Mouse (Mus musculus): ENCODE measurements around the gene Chpt1. TPM values are rescaled to one million over a fixed set of nuclear protein-coding genes. Genes with fewer than 3 reads are reported as not detected.
"Not testable (repeated sequence)": the region's sequence is repeated elsewhere in the genome, so short reads cannot be mapped to it uniquely, and the experiment has no call there.

Gene Chpt1
- polyA plus RNA-seq, 1 experiment: 17.9 TPM

DNA sequence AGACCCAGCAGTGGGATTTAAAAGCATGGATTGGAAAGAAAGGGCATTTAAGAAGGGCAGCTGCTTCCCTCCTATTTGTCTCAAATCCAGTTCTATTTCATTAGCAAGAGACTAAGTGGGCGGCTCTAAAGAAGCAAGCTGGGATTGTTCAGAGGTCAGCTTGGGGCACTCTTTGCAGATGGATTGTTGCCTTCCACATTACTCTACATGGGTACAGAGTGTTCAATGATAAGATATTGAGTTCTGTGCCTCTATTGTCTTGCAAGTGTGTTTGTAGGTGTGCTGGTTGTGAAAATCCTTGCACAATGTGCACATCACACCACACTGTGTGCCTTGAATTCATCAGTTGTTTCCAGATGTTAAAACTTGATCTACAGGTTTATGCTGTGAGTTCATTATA lies 19.3 kb upstream of the Chpt1 start:
- H3K27me3 ChIP-seq (ENCODE audit: control insufficient read depth, insufficient read depth, low read length, poor library complexity, severe bottlenecking): no peaks in the 10 kb centered on the region
- H3K36me3 ChIP-seq (ENCODE audit: control insufficient read depth, insufficient read depth, low read length, poor library complexity, severe bottlenecking): no peaks in the 10 kb centered on the region
- H3K4me3 ChIP-seq (ENCODE audit: low read depth, low read length): no peak overlapping the region
- H3K9ac ChIP-seq (ENCODE audit: low read depth, poor library complexity, severe bottlenecking): no peak overlapping the region
- no peaks in the 10 kb centered on the region for H3K9me3 ChIP-seq (replicated peaks; ENCODE audit: control insufficient read depth, insufficient read depth, low read length, poor library complexity, severe bottlenecking)
- H3K27ac ChIP-seq (ENCODE audit: insufficient read depth, low read length): no peak overlapping the region
- no peaks in the 10 kb centered on the region for H3K4me1 ChIP-seq (ENCODE audit: control insufficient read depth, insufficient read depth, low read length)
- no peak for TF ChIP-seq EP300 (IDR thresholded peaks at IDR 0.05; ENCODE audit: insufficient read depth, low read depth, low read length)
- no peak for TF ChIP-seq POLR2A (IDR thresholded peaks at IDR 0.05; ENCODE audit: insufficient read depth, low read length)
- TF ChIP-seq CTCF (IDR thresholded peaks at IDR 0.05; ENCODE audit: low read depth, low read length): no peak

DNA sequence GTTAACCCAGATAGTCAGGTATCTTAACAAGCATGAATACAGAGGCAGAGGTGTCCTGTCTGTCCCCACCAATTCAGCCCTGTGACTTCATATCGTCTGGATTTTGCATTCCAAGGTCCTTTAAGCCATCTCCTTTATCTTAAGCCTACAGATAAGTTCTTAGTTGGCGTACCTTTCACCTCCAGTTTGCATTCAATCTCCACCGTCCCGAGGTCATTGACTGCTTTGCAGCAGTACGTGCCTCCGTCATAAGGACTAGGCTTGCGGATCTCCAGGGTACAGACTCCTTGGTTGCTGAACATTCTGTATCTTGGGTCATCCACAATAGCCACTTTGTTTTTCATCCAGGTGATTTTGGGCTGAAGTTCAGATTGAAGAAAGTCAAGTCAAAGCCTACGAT lies 18.9 kb upstream of the Chpt1 start:
- H3K27me3 ChIP-seq (ENCODE audit: control insufficient read depth, insufficient read depth, low read length, poor library complexity, severe bottlenecking): no peaks in the 10 kb centered on the region
- TF ChIP-seq EP300 (IDR thresholded peaks at IDR 0.05; ENCODE audit: insufficient read depth, low read depth, low read length) (no peak), CTCF (IDR thresholded peaks at IDR 0.05; ENCODE audit: low read depth, low read length) (no peak), POLR2A (IDR thresholded peaks at IDR 0.05; ENCODE audit: insufficient read depth, low read length) (no peak)
- no peaks in the 10 kb centered on the region for H3K36me3 ChIP-seq (ENCODE audit: control insufficient read depth, insufficient read depth, low read length, poor library complexity, severe bottlenecking)
- H3K27ac ChIP-seq (ENCODE audit: insufficient read depth, low read length): no peak overlapping the region
- H3K9ac ChIP-seq (ENCODE audit: low read depth, poor library complexity, severe bottlenecking): no peak overlapping the region
- H3K4me1 ChIP-seq (ENCODE audit: control insufficient read depth, insufficient read depth, low read length): no peaks in the 10 kb centered on the region
- H3K4me3 ChIP-seq (ENCODE audit: low read depth, low read length): no peak overlapping the region
- H3K9me3 ChIP-seq (replicated peaks; ENCODE audit: control insufficient read depth, insufficient read depth, low read length, poor library complexity, severe bottlenecking): no peaks in the 10 kb centered on the region

DNA sequence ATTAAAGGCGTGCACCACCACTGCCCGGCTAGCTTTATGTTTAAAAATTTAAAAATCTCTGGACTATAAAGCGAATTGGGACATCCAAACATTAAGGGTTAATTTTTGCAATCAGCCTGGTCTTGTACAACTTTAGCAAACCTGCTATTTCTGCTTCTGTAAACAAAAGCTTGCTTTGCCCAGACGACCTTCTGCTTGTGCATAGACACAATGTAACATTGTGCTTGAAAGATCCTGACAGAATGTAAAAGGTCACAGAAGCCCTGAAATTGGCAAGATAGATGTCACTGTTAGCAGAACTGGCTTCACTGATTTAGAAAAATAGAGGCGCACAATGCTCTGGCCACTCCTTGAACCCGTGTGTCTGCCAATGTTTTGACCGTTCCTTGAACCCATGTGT lies 11.2 kb upstream of the Chpt1 start:
- peak overlapping the region; percentile 63 for H3K27ac ChIP-seq (ENCODE audit: insufficient read depth, low read length)
- H3K4me1 ChIP-seq (ENCODE audit: control insufficient read depth, insufficient read depth, low read length); H3K4me3 ChIP-seq (ENCODE audit: low read depth, low read length); H3K27me3 ChIP-seq (ENCODE audit: control insufficient read depth, insufficient read depth, low read length, poor library complexity, severe bottlenecking); H3K9ac ChIP-seq (ENCODE audit: low read depth, poor library complexity, severe bottlenecking); H3K9me3 ChIP-seq (replicated peaks; ENCODE audit: control insufficient read depth, insufficient read depth, low read length, poor library complexity, severe bottlenecking); H3K36me3 ChIP-seq (ENCODE audit: control insufficient read depth, insufficient read depth, low read length, poor library complexity, severe bottlenecking): not testable (repeated sequence)

DNA sequence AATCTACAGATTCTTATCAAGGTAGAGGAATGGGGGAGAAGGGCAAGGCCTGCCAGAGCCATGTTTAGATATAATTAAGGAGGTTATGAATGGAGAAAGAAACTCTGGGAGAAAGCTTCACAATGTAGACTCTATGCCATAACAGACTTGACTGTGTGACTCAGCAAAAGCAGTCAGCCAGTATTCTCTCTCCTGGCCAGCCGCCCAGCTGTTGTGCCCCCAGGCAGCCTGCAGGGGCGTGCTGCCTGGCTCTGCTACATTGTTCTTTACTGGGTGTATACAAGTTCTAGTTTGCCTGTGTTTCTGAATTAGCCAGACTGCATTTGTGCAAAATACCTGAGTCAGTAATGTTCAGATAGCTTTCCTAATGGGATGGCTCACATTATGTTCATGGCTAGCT lies 10.6 kb upstream of the Chpt1 start:
- H3K27ac ChIP-seq (ENCODE audit: insufficient read depth, low read length): peak overlapping the region; percentile 91
- H3K4me1 ChIP-seq (ENCODE audit: control insufficient read depth, insufficient read depth, low read length): peaks cover 2% of the 10 kb centered on the region
- H3K36me3 ChIP-seq (ENCODE audit: control insufficient read depth, insufficient read depth, low read length, poor library complexity, severe bottlenecking): no peaks in the 10 kb centered on the region
- H3K9ac ChIP-seq (ENCODE audit: low read depth, poor library complexity, severe bottlenecking): no peak overlapping the region
- no peak for TF ChIP-seq POLR2A (IDR thresholded peaks at IDR 0.05; ENCODE audit: insufficient read depth, low read length)
- TF ChIP-seq CTCF (IDR thresholded peaks at IDR 0.05; ENCODE audit: low read depth, low read length): peak; percentile 37
- peak; percentile 87 for TF ChIP-seq EP300 (IDR thresholded peaks at IDR 0.05; ENCODE audit: insufficient read depth, low read depth, low read length)
- no peaks in the 10 kb centered on the region for H3K27me3 ChIP-seq (ENCODE audit: control insufficient read depth, insufficient read depth, low read length, poor library complexity, severe bottlenecking)
- H3K9me3 ChIP-seq (replicated peaks; ENCODE audit: control insufficient read depth, insufficient read depth, low read length, poor library complexity, severe bottlenecking): no peaks in the 10 kb centered on the region
- H3K4me3 ChIP-seq (ENCODE audit: low read depth, low read length): no peak overlapping the region

DNA sequence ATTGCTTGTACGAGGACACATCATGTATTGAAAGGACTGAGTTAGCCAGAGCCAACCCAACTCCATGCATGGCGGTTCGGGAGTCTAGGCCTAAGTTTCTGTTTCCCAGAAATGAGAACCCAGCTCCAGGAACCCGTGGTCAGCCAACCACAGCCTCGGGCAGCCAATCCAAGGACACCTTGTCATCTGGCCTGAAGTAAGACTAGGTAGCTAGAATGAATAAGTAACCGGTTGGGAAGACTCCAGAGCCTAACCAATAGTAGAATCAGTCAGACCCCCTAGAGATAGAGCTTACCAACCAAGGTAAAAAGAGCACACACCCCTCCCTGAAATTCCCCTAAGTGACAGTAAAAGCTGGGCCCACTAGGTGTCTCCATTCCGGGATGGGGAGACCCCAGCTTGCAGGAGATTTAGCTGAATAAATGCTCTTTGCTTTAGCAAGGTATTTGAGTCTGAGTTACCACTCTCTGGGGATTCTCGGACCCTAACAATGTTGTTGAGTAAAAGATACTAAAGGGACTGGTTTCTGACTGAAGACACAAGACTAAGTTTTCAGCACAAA lies 9.8 kb upstream of the Chpt1 start:
- Histone ChIP-seq H3K4me3 (ENCODE audit: low read depth, low read length) (no peak overlapping the region), H3K36me3 (ENCODE audit: control insufficient read depth, insufficient read depth, low read length, poor library complexity, severe bottlenecking) (no peaks in the 10 kb centered on the region), H3K27ac (ENCODE audit: insufficient read depth, low read length) (peak overlapping the region; percentile 91), H3K27me3 (ENCODE audit: control insufficient read depth, insufficient read depth, low read length, poor library complexity, severe bottlenecking) (no peaks in the 10 kb centered on the region), H3K9ac (ENCODE audit: low read depth, poor library complexity, severe bottlenecking) (peak overlapping the region; percentile 15; the same call in 1 of the 2 replicates), H3K4me1 (ENCODE audit: control insufficient read depth, insufficient read depth, low read length) (peaks cover 2% of the 10 kb centered on the region), H3K9me3 (replicated peaks; ENCODE audit: control insufficient read depth, insufficient read depth, low read length, poor library complexity, severe bottlenecking) (no peaks in the 10 kb centered on the region)
- peak; percentile 30 for TF ChIP-seq CTCF (IDR thresholded peaks at IDR 0.05; ENCODE audit: low read depth, low read length)
- no peak for TF ChIP-seq POLR2A (IDR thresholded peaks at IDR 0.05; ENCODE audit: insufficient read depth, low read length)
- TF ChIP-seq EP300 (IDR thresholded peaks at IDR 0.05; ENCODE audit: insufficient read depth, low read depth, low read length): 0 out of 2 replicates have a peak, but pooled peaks have one; percentile 25

DNA sequence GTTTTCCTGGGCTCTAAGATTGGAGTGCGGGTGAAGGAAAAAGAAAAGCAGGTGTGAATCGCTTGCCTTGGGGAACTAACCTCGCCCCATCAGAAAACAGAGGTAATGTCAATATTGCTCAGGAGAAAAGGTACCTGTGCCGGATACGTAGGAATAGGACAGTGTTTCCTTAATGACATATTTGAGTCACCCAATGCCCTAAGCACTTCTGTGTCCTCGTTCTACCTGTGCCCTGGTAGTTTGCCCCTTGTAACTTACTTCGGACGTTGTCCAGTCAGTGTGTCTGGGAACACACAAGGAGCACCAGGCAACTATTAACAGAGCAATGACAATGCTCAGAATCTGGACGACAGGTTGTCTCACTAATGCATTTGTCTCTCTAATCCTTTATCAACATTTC lies 7.5 kb upstream of the Chpt1 start:
- no peak overlapping the region for H3K4me3 ChIP-seq (ENCODE audit: low read depth, low read length)
- no peaks in the 10 kb centered on the region for H3K27me3 ChIP-seq (ENCODE audit: control insufficient read depth, insufficient read depth, low read length, poor library complexity, severe bottlenecking)
- no peak overlapping the region for H3K27ac ChIP-seq (ENCODE audit: insufficient read depth, low read length)
- no peak overlapping the region for H3K9ac ChIP-seq (ENCODE audit: low read depth, poor library complexity, severe bottlenecking)
- H3K4me1 ChIP-seq (ENCODE audit: control insufficient read depth, insufficient read depth, low read length): peaks cover 2% of the 10 kb centered on the region
- no peaks in the 10 kb centered on the region for H3K36me3 ChIP-seq (ENCODE audit: control insufficient read depth, insufficient read depth, low read length, poor library complexity, severe bottlenecking)
- TF ChIP-seq POLR2A (IDR thresholded peaks at IDR 0.05; ENCODE audit: insufficient read depth, low read length) (no peak), CTCF (IDR thresholded peaks at IDR 0.05; ENCODE audit: low read depth, low read length) (no peak), EP300 (IDR thresholded peaks at IDR 0.05; ENCODE audit: insufficient read depth, low read depth, low read length) (no peak)
- no peaks in the 10 kb centered on the region for H3K9me3 ChIP-seq (replicated peaks; ENCODE audit: control insufficient read depth, insufficient read depth, low read length, poor library complexity, severe bottlenecking)

Measured in ES-Bruce4 (cell line).